Mouse (Mus musculus) bone marrow, adult 2 months (tissue): ENCODE measurements around the gene March4. TPM values are rescaled to one million over a fixed set of nuclear protein-coding genes. Genes with fewer than 3 reads are reported as not detected.

Experiments
- H3K27ac ChIP-seq: fragments of 200-500 bp; 2 replicates; pipeline ENCODE4 v1.5.1; 2012; ENCODE audit warnings: low read depth, mild to moderate bottlenecking, control low read depth, inconsistent platforms, low read length; ENCODE audit not compliant: control insufficient read depth, poor library complexity, insufficient read depth
- H3K4me1 ChIP-seq: fragments of 200-500 bp; 2 replicates; pipeline ENCODE4 v1.6.1; 2011; ENCODE audit warnings: low read length; ENCODE audit not compliant: control insufficient read depth, insufficient read depth
- H3K4me3 ChIP-seq: fragments of 200-500 bp; replicated peaks from 2 replicates; pipeline ENCODE3; 2011; ENCODE audit warnings: mild to moderate bottlenecking, low read depth, low read length, control low read depth; ENCODE audit not compliant: control insufficient read depth
- CTCF ChIP-seq: fragments of 200-500 bp; IDR thresholded peaks from 2 replicates; pipeline ENCODE4 v1.5.1; 2011; ENCODE audit warnings: low read length, control low read depth; ENCODE audit not compliant: control insufficient read depth, insufficient read depth
- POLR2A ChIP-seq: fragments of 200-500 bp; IDR thresholded peaks from 2 replicates; pipeline ENCODE4 v1.6.1; 2011; ENCODE audit warnings: low read depth, mild to moderate bottlenecking, control low read depth, low read length, borderline replicate concordance; ENCODE audit not compliant: control insufficient read depth
- WGBS: fragments of 180-500 bp; shearing (Covaris S2); methylation state at CpG from one replicate; pipeline ENCODE4 v1.1.7; 2018; 5-methylcytosine and 5-hydroxymethylcytosine counted together
- polyA plus RNA-seq: library from polyadenylated mRNA; stranded (reverse); fragments of >200 nt; gene quantifications from 2 replicates; pipeline ENCODE4 v1.2.4, GENCODE M21; 2011; ENCODE audit warnings: low replicate concordance; ENCODE audit not compliant: missing spikeins, insufficient read depth, insufficient read length

The March4 gene
- polyA plus RNA-seq, 1 experiment = not detected

DNA sequence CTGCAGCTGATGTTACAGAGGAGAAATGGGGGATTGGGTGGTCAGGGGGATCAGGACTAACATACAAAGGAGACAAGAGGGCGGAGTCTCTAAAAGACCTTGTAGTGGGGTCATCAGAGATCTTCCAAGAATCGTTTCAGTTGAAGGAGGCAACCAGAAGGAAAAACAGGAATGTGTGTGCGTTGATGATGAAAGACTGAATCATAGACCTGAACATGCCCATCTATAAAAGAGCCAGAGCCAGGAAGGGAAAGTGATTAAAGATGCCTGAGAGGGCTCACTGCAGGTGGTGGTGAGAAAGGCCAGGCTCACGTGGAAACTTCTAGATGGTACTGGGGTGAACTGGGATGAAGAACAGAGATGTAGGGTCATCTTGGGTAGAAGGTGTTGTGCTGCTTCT is 27.2 kb downstream of the March4 start:
- Histone ChIP-seq H3K4me3 (no peak overlapping the region), H3K4me1 (peaks cover 4% of the 10 kb centered on the region; the same call in 1 of the 2 replicates), H3K27ac (no peak overlapping the region)
- 74% methylated on average over 4 of the region's 4 CpGs for WGBS
- TF ChIP-seq CTCF (no peak), POLR2A (no peak)

DNA sequence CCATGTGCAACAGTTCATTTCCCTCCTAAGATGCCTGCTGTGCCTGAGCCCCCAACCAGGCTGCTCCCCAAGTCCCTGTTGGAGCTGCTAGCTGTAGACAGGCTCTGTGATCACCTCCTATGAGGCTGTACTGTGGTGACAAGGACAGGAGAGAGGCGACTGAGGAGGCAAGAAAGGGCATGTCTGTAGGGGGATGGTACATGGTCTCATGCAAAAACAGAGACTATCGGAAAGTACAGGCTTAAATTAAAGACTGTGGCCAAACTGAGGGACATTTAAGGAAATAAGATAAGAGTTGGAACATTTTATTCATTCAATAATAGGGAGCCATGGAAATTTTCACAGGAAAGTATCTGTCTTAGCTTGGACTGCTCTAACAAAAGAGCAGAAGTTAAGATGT is 29.1 kb downstream of the March4 start:
- Histone ChIP-seq H3K4me3 (no peak overlapping the region), H3K27ac (no peak overlapping the region), H3K4me1 (peaks cover 1% of the 10 kb centered on the region; the same call in 1 of the 2 replicates)
- 75% methylated on average over 2 of the region's 2 CpGs for WGBS
- TF ChIP-seq POLR2A (no peak), CTCF (no peak)

DNA sequence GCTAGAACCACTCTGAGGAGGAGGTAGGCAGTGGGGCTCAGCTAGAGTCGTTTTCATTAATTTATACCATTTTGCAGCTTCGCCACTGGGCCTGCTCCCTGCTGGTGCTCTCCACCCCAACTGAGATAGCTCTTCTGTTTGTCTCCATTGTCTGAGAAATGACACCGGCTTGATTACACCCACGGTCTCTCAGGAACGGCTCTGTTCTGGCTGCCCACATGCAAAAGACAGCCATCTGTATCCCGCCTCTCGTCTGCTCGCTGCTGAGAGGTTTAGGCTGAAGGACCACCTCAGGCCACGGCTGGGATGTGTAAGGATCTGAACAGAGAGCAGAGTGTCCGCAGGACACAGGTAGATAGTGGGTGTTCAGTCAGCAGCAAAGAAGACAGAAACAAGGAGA is 30.5 kb downstream of the March4 start:
- TF ChIP-seq CTCF = no peak
- TF ChIP-seq POLR2A = no peak
- 76% methylated on average over 10 of the region's 10 CpGs for WGBS
- Histone ChIP-seq H3K27ac (no peak overlapping the region), H3K4me3 (no peak overlapping the region), H3K4me1 (peaks cover 1% of the 10 kb centered on the region; the same call in 1 of the 2 replicates)

DNA sequence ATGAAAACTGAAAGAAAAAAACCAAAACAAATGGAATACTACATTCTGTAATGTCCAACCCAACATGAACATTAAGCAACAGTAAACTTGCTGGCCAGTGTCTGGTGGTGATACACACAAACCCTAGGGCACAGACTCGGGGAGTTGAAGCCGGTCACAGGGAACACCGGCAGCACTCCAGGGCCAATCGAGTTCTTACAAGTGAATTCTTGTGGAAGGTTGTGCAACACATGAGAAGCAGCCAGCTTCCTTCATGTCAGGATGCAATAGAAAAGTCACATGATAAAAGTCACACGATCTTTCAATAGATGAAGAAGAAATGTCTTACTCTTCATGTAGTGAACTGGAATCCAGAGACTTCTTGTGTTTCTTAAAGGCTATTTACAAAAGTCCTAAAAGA is 39.1 kb downstream of the March4 start:
- Histone ChIP-seq H3K27ac (no peak overlapping the region), H3K4me3 (no peak overlapping the region), H3K4me1 (no peaks in the 10 kb centered on the region)
- WGBS = 50% methylated on average over 5 of the region's 5 CpGs
- TF ChIP-seq CTCF (no peak), POLR2A (no peak)

DNA sequence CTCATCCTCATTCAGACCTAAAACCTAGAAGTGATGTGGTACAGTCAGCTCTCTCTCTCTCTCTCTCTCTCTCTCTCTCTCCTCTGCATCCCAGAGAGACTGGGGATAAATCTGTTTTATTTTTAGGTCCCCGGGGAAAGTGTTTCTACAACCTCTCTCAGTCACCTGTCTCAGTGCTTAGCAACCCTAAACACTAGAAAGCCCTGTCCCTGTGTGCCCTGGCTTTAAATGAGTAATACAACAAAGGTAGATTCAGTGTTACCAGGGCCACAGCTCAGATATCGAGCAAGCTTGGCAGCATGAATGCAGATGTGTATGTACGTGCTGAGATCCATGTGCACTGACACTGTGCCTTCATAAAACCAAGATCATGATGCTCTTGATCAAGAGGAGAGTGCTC is 43.3 kb downstream of the March4 start:
- H3K4me3 ChIP-seq = no peak overlapping the region
- 84% methylated on average over 3 of the region's 3 CpGs for WGBS
- H3K27ac ChIP-seq = no peak overlapping the region
- H3K4me1 ChIP-seq = no peaks in the 10 kb centered on the region
- no peak for TF ChIP-seq POLR2A

DNA sequence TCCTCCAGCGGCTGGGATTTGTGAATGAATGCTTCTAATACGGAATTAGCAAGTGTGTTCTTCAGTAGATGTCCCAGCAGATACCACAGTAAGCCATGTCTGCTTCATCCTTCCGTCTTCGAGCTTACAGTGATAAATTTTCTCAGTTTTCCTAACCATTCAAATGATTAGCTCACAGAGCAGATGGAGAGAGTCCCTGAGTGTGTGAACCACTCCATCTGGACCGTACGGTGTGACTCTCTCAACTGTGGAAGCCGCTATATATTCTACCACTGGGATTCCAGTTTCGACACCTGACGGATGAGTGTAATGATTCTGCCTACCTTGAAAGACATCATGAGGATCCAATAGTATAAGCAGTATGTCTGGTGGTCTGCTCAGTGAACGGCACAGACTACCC is 44.1 kb downstream of the March4 start:
- Histone ChIP-seq H3K27ac (no peak overlapping the region), H3K4me3 (no peak overlapping the region), H3K4me1 (no peaks in the 10 kb centered on the region)
- WGBS = 82% methylated on average over 10 of the region's 10 CpGs
- TF ChIP-seq POLR2A = no peak
- no peak for TF ChIP-seq CTCF

DNA sequence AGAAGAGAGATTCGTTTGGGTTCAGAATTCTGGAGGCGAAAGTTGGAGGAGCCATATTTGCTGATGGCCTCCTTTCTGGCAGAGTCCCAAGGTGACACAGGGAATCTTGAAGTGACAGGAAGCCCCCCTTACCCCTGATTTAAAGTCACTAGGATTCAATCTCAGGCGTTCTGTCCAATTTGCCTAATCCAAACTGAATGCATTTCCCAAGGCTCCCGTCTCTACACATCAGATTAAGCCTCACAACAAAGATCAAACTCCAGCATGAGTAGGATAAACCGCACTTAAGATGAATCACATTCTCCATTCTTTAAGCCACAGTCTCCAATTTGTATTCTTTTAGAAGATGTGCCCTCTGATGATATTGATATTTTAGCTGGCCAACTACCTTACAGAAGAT is 45.4 kb downstream of the March4 start:
- no peak overlapping the region for H3K4me3 ChIP-seq
- H3K4me1 ChIP-seq = no peaks in the 10 kb centered on the region
- no peak overlapping the region for H3K27ac ChIP-seq
- TF ChIP-seq POLR2A (no peak), CTCF (no peak)
- 74% methylated on average over 5 of the region's 5 CpGs for WGBS

DNA sequence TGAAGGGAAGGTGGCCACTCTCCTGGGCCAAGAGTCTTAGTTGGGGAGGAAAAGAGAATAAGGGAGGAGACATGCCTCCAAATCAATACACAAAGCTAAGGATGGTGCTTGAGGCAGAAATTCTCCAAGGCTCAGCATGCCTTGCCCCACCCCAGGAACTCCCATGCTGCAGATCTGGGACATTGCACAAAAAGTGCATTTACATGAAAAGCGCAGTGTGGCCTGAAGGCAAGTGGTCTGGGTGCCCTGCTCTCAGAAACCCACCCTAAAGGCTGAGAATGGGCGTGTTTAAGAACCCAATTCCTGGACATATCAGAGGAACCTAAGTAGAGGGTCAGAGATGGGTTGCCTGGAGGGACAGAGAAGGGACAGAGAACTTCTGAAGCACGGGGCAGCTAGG is 45.9 kb downstream of the March4 start:
- no peak for TF ChIP-seq CTCF
- TF ChIP-seq POLR2A = no peak
- no peak overlapping the region for H3K27ac ChIP-seq
- no peak overlapping the region for H3K4me3 ChIP-seq
- H3K4me1 ChIP-seq = no peaks in the 10 kb centered on the region
- 77% methylated on average over 3 of the region's 3 CpGs for WGBS

DNA sequence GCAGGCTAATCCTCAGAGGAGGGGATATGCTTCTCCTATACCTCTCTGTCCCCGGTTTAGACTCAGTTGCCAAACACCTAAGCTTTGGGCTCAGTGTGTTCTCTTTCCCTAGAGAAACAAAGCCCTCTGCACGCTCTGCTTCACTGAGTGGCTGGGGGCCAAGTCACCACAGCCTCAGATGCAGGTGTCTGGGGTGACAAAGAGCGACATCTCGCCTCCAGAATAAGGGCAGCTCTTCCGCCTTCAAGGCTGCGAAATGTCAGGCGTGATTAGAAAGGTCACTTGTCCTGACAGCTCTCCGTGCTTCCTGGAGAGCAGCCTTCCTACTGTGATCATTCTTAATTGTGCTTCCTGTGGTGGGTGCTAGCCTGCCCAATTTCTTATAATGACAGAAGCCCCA is 46.5 kb downstream of the March4 start:
- H3K27ac ChIP-seq = no peak overlapping the region
- no peaks in the 10 kb centered on the region for H3K4me1 ChIP-seq
- TF ChIP-seq POLR2A (no peak), CTCF (no peak)
- no peak overlapping the region for H3K4me3 ChIP-seq
- 19% methylated on average over 8 of the region's 8 CpGs for WGBS
